Mouse (Mus musculus): ENCODE measurements around the gene Ino80d.

Gene Ino80d

DNA sequence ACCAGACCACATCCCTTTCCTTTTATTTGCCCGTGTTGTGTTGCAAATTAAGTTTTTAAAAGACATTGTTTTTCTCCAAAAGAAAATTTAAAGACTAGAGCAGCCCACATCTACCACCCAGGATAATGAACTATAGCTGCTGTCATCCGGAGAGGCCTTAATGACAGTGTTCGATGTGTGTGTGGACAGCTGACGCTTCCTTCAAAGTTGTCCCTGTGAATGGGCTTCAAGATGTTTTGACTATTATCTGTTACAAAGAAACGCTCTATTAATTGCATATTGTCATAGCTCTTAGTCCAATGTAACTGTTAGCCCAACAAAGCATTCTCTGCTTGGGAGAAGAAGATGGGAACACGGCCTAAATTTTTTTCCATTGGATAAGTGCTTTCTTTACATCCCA, 200.0 kb downstream of the Ino80d start:
- DNase-seq (ENCODE audit: inconsistent ontology term), result no peak

- no peak for DNase-seq (ENCODE audit: inconsistent ontology term)
Observed at GRCm38 (mm10) chr1:62911426-62911825, 203.0 kb downstream of the Ino80d start.

DNA sequence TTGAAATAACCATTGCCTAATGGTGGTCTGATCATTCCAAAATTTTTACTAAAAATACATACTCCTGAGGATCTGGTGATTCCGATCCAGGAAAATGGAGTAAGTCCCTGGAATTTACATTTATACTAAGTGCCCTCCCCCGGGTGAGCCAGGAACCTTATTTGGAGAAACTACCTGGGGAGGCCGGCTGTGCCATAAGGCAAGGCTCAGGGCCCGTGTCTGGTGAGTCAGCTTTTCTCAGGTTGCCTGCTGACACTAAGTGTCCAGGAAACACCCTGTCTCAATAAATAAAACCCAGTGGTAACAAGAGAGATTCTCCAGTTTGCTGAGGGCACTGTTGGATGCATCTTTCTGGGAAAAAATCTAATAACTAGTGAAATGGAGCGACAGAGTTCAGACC, 205.3 kb downstream of the Ino80d start:
- DNase-seq (ENCODE audit: inconsistent ontology term), result no peak

- peak; percentile 27 for DNase-seq (ENCODE audit: inconsistent ontology term)
Observed at GRCm38 (mm10) chr1:62908508-62908907, 206.0 kb downstream of the Ino80d start.
